Mouse (Mus musculus) layer of hippocampus, adult 9-10 months (tissue): ENCODE measurements around the gene Slc15a1.
A peak's percentile ranks its signal among the peaks of the same experiment; 100 is the strongest.

Experiments used
- DNase-seq: peaks from one replicate; pipeline ENCODE4 v3.0.0; 2022; ENCODE audit warnings: low spot score

Gene Slc15a1

DNA sequence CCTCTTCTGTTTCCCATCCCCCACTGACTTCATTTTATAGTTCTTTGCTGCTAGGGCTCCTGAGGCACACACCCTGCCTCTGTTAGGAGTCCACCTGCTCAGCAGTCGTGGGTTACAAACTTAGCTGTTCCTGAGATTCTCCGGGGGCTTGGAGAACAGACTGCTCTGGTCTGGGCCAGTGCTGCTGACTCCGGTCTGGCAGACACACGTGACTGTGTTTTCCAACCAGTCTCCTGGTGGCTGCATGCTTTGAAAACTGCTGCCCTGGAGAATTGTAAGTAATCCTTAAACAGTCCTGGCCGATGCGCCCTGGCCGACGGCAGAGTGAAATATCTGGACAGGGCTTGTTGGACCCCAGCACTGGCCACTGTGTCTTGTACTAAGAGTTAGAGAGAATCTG, 12.7 kb downstream of the Slc15a1 start:
- no peak for DNase-seq

DNA sequence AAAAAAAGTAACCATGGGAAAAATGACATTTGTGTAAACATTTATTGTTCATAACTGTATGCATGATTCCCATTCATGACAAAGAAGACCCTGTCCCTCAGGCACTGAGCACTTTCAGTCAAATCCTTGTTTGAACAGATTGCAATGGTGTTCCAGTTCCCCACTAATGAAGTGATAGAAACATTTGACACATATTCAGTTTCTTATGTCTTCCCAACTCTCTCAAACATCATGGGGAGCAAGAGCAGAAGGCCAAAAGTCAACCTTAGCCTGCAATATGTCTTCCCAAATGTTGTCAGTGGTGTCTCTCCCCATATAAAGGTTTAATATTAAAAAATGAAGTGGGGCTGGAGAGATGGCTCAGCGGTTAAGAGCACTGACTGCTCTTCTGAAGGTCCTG, 19.3 kb downstream of the Slc15a1 start:
- no peak for DNase-seq

DNA sequence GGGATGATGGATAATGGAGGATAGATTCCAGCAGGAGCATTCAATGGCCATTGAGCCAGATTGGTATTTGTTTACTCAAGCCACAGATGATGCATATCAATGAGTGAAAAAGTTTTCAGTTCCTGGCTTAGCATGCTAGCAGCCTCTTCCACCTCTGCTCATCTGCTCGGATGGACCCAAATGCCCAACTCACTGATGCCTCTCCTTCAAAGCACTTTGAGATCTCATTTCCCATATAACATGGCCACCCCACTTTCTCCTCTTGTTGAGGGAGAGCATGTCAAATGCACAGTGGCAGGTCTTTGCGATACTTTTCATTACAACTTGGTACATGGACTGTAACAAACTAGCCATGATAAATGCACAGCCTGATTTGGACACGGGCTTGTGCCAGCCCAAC, 20.6 kb downstream of the Slc15a1 start:
- DNase-seq = no peak

DNA sequence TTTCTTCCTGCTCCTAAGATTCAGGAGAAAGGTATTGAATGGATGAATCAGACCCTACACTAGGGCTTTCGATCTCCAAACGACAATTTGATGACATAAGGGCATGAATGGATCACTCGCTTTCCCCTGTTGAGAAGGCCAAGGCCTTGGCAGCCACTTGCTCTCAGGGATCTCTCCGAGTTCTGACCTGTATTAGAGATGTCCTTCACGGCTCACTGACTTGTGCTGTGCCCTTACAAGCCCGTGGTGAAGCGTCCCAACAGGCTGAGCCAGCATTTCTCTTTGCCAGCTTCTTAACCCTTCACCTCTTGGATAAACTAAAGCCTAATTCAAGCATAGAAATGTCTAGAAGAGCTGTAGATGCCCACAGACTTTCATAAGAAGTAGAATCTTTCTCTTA, 22.9 kb downstream of the Slc15a1 start:
- no peak for DNase-seq

DNA sequence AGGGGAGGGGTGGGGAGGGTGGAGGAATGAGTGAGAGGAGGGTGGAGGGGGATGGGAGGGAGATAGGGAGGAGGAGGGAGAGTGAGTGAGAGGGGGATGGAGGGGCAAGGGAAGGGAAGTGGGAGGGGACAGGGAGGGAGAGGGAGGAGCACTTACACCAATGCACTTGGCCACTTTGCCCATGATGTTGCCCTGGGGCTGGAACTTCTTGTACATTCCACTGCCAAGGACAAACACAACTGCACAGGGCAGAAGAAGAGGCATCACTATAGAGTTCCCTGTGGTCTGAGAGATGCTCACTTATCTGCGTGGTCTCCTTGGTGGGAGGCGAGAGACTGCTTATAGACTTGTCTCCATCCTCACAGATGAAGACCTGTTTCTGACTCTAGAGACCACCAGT, 23.5 kb downstream of the Slc15a1 start:
- no peak for DNase-seq

DNA sequence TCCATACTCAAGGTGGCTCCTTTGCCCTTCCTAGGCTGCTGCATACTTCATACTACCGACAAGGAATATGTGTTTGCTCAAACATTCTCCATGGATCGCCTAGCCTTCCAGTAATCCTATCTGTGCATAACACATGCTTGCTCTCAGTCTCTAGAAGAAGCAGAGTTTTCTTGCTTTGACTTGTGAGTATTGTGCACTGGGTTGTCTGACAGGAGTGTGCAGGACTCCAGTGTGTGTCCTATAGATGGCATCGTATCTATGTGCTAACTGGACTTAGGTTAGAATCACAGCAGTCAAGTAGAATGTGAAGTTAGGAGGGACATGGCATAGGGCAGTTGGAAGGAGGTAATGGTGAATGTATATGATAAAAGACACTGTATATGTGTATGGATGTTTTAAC, 26.0 kb downstream of the Slc15a1 start:
- DNase-seq = no peak

DNA sequence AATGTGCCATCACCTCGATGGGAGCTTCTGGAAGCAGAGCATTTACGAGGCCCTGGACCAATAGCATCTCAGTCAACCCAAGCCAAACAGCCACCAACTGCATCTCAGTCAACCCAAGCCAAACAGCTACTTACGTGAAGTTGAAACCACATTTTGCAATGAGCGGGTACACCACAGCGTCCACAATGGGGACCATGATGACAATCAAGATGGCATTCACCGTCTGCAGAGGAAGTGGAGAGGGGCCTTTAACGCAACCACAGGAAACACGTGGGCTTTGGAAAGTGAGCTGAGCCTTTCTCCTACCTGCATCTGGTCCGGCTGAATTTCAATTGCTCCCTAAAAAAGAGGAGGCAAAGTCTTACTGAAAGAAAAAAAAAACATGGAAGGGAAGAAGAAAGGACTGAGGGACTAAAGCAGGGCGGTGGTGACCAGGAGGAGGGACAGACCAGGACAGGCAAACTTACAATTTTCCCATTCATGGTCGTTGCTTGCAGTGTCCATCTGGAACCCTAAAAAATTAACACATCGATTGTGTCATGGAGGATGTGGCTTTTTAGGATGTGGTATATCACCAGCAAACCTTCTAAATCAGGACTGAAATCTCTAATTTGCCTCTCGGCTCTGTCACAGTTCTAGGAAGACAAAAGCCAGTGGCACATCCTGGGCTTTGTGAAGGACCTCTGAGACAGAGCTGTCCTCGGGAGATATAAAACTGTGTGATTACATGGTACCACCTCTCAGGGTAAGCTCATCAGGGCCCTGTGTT, 26.9 kb downstream of the Slc15a1 start:
- no peak for DNase-seq

DNA sequence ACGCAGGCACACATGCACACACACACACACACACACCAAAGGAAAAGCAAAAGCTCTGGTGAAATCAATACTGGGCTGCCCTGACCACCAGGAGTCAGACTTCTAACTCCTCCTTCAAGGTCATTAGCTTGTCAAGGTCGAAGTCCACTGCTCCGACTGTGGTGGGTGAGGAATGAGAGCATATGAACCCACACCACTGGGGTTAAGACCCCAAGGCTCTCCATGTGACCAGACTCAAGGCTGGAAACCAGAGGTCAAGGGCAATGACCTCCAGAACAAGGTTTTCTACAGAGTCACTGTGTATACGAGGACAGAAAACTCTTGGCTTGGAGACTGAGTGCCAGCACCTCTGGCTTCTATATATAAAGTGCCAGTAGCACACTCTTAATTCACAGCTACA, 31.2 kb downstream of the Slc15a1 start:
- DNase-seq = no peak

DNA sequence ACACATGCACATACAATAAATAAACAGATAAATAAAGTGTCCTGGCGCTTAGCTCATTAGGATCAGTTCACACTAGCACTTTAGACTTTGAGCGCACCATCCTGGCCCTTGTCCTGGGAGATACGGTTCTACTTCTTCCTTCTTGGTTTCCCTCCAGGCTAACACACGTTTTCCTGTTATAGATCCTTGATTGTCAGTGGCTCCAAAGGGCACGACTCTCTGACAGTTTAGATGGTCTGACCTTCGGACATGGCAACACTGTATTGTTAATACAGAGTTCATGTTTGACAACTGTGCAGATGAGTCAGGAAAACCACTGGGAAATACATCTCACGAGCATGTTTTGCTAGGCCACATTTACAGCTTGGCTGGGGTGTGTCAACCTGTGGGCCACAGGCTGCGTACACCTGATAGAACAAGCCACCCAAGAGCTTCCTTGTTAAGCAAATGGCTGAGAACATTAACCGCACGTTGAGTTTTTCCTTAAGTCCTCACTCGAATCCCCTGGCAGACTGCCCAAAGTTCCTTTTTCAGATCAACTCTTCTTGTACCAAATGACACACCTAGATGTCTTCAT, 33.4 kb downstream of the Slc15a1 start:
- no peak for DNase-seq

DNA sequence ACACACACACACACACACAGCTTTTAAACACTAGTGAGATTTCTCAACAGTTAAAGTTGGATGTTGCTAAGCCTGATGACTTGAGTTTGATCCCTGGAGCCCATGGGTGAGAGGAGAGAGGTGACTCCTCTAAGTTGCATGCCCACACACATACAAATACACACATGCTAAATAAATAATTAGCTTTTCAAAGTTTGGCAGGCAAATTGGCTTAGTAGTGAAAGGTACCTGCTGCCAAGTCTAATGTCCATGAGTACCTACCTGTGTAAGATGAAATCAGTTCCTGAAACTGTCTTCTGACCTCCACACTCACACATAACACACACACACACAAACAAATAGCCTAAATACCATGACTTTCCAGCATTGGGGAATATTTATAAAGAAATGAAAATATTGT, 35.5 kb downstream of the Slc15a1 start:
- no peak for DNase-seq

DNA sequence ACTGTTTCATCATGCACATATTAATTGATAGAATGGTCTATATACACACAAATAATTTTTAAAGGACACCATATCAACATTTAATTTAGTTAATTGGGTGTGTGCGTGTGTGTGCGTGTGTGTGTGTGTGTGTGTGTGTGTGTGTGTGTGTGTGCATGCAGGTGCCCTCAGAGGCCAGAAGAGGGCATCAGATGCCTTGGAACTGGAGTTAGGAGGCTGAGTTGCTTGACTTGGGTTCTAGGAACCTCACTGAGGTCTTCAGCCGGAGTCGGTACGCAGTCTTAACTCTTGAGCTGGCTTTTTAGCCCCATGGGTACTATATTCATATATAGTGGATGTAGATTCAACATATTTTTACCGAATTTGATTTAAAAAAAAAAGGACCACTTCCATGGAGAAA, 37.4 kb downstream of the Slc15a1 start:
- DNase-seq = no peak

DNA sequence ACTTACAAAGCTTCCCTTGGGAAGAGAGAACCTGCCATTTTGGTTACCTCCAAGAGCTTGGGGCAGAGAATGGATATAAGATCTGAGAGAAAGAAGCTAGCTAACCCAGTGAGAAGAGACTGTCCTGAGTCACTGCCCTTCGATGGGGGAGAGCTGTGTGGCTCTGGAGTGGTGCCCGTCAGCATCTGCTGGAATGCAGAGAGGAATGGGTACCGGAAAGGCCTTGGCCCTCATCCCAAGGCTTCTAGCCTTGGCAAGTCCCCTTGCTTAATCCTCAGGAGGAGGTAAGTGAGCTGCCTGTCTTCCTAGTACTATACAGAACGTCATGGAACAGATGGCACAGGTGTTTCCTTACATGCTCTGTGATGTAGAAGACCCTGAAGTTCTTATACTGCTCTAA, 38.6 kb downstream of the Slc15a1 start:
- DNase-seq = no peak

DNA sequence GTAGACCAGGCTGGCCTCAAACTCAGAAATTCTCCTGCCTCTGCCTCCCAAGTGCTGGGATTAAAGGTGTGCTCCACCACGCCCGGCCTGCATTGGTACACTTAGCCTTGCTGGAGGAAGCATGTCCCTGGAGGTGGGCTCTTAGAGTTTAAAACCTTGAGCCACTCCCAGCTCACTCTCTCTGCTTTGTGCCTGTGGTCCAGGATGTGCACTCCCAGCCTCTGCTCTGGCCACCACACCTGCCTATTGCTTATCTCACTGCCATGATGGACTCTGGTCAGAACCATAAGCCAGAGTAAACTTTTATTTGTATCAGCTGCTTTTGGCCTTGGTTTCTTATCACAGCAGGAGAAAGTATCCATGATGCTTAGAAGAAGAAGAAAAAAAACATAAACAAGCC, 40.7 kb downstream of the Slc15a1 start:
- no peak for DNase-seq

DNA sequence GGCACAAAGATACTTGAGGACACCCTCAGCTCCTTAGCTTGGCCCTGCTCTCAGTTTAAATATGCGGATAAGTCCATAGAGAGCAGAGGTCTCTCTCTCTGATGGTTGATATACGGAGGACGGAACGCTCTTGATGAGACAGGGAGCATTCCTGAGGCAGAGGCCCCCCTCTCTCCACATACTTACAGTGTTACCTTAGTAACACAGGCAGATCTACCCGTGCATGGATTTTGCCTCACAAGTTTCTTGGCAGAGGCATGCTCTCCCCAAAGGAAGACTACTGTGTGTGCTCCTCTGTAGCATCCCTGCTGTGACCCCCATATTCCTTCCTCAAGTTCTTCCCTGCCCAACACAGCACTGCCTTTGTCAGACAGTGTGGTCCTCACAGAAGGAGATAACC, 42.3 kb downstream of the Slc15a1 start:
- no peak for DNase-seq

DNA sequence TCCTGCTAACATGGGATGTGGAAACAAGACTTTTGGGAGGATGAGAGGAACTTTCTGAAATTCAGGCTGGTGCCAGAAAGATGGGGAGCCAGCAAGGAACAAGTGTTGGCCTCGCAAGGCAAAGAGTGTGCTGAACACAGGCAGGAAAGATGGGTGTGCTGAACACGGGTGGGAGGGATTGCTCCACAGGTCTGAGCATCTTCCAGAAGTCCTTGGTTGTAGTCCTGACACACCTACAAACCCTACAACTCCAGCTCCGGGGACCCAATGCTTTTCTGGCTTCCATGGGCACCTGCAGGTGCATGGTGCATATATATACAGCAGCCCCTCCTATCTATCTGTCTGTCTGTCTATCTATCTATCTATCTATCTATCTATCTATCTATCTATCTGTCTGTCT, 44.1 kb downstream of the Slc15a1 start:
- no peak for DNase-seq

DNA sequence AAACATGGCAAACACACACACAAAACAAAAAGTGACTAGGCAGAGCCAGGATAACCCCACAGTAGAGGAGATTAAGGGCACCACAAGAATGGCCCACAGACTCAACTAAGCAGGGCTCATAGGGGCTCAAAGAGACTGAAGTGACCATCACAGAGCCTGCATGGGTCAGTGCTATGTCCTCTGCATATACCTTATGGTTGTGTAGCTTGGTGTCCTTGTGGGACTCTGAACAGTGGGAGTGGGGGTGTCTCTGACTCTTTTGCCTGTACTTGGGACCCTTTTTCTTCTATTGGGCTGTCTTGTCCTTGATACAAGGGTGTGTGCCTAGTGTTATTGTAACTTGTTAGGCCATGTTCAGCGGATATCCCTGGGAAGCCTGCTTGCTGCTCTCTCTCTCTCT, 46.5 kb downstream of the Slc15a1 start:
- DNase-seq = no peak

DNA sequence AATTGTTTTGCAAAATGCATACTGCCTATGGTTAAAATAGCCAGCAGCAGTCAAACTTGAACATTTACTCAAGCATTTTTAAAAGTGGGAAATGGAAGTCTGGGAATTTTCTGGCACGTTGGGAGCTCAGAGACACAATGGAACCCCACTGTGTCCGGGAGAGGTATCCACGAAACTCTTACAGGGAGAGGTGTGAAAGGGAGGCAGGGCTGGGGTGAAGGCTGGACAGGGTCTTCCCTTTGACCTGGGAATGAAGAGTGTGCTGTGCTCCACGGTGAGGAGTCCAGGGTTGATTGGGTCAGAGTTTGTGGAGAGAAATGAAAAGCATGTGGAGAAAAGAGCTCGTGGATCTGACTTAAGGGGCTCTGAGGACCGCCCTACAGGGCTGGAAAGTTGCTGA, 47.5 kb downstream of the Slc15a1 start:
- no peak for DNase-seq

DNA sequence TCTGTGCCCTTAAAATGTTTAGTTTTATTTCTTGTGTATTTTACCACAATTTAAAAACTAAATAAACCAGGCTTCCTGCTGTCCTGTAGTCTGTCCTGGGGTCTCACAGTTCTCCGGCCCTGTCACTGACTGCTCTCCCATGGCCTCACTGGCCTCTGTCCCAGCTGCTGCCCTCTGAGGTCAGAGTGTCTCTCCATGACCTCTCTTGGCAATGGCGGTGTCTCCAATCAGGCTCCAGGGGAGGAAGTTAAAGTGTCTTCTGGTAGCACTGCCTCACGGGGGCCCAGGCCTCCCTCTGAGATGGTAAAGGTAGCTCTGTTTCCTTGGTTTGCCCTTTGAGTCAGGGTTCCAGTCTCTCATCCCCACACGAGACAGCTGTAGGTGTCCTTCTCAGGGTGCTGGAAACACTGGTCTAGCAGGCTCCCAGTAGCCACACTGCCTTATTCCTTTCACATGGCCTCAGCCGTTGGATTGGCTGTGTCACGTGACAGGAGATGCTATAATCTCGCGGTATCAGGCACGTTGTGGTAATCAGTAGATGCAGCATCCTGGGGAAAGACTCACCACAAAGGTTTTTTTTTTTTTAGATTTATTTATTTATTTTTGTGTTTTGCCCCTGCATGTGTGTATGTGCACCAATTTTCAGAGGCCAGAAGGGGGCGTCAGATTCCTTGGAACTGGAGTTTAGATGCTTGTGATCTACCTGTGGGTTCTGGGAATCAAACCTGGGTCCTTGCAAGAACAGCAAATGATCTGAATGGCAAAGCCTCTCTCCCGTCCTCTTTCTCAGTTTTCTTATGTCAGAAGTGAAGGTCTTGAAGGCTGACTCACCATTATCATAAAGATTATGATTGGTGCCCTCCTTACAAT, 48.4 kb downstream of the Slc15a1 start:
- DNase-seq = no peak

DNA sequence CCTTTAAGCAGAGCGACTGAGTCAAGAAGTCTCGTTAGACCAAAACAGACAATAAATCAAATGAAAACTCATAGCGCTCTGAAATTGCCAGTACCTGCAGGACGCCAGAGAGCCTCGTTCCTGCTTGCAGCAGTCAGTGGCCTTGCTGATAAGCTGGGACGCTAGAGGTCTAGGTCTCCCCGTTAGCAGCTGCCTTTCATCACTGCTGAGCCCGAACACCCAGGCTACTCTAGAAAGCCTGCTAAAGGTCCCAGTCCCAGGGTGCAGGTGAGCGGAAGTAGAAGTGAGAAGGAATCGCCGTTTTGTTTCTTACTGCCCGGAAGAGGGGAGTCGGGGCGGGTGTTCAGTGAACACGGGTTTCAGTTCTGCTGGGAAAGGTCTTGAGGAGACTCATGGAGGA, 49.1 kb downstream of the Slc15a1 start:
- DNase-seq = no peak

DNA sequence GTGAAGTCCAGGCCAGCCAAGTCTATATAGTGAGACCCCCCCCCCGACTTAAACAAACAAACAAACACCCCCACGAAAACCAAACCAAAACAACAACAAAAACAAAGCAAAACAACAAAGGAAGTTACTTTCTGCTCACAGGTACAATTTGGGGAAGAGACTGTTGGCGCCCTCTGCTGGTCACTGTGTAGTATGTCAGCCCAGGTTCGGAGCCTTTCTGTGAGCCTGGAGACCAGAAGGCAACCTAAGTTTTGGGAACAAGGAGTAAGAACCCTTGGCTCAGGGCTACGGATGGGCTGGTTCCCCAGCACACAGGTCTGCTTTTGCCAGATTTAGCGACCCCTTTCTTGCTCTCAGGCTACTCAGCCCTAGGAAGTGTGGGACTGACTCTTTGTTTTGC, 49.5 kb downstream of the Slc15a1 start:
- DNase-seq = peak; percentile 57

DNA sequence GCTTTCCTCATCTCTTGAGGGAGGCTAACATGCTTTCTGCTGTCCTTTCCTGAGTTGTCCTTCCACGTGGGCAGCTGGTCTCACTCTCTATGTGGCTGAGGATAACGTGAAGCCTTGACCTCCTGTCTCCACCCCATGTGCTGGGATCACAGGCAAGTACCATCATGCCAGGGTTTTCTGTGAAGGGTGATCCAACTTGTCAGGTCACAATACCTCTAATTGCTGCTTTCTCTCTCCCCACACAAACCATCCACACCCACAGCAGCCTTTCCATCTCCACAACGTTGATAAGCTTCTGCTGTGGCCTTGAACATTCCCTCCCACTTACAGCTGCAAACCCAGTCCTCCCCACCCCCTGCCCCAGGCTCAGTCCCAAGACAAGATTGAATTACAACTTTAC, 51.9 kb downstream of the Slc15a1 start:
- no peak for DNase-seq

DNA sequence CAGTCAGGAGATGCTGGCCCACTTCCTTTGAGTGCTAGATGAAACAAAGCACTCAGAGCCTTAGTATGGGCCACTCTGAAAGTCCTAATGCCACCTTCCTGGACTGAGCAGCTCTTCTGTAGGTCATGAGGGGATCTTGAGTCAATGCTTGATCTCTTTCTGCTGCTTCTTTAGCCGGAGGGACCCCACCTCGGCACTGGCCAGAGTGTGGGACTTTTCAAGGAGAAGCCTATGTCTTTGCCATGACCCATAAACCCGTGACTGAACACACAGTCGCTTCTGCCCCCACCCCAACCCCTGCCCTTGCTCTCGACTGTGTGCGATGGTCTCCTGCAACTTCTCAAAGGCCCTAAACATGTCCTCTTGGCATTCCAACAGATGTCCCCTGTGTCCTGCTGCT, 52.8 kb downstream of the Slc15a1 start:
- DNase-seq = no peak

DNA sequence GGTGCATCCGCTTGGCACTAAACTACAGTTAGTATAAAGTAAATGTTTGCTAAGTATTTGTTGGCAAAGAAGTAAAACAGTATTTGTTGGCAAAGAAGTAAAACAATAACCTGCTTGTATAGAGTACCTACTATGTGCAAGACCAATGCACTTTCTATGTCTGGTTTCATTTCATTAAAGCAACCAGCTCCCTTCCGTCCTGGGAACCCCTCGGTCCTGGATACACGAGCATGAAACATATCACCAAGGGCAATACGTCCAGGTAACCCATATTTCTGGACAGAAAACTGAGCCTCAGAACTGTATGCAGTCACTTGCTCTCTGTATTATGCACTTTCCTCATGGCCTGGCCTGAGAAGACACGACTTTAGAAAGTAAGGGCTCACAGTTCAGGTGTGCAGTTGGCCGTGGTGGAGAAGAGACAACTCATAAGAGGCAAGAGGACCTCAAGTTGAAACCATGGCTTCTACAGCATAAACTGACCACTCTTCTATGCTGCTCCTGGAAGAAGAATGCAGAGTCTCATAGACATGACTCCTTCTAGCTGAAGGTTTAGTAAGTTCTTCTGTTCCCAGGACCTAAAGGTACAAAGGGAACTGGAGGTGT, 53.5 kb downstream of the Slc15a1 start:
- no peak for DNase-seq
